Comparison of ENCODE assay signal across 14 mouse cellular contexts in genomic region chr11:36371814-36372213, GRCm38 (mm10).
"Had no signal": no experiment of that assay in that cellular context is flagged by ENCODE, and none has a peak within 500 bp of the region (broad histone marks: within the 10 kb centered on the region; RNA-seq: fewer than 3 reads in every experiment).

No protein-coding gene starts in this region.

- H3K27ac ChIP-seq: kidney, postnatal 0 days; left cerebral cortex, adult 2 months; limb, embryonic 10.5 days; liver, embryonic 15.5 days; midbrain, embryonic 13.5 days; stomach, postnatal 0 days had no signal

- H3K4me2 ChIP-seq: liver, embryonic 11.5 days; liver, embryonic 15.5 days; midbrain, embryonic 13.5 days had no signal

- H3K9ac ChIP-seq: liver, embryonic 15.5 days; midbrain, embryonic 13.5 days had no signal

- ATAC-seq: lung, postnatal 0 days; midbrain, embryonic 13.5 days had no signal

- H3K4me3 ChIP-seq: left cerebral cortex, adult 2 months; limb, embryonic 10.5 days; liver, embryonic 15.5 days; midbrain, embryonic 13.5 days had no signal

- H3K27me3 ChIP-seq: liver, embryonic 15.5 days; midbrain, embryonic 13.5 days had no signal

- H3K4me1 ChIP-seq: limb, embryonic 10.5 days; liver, embryonic 15.5 days had no signal

- DNase-seq: kidney, adult 9 months; kidney, postnatal 4 days; lung, adult 2 months; lung, postnatal 36 days; thymus, adult 18-20 months; thymus, postnatal 14 days had no signal

- H3K9me3 ChIP-seq: limb, embryonic 10.5 days; liver, embryonic 15.5 days; midbrain, embryonic 13.5 days had no signal

- H3K36me3 ChIP-seq: limb, embryonic 10.5 days; liver, embryonic 15.5 days had no signal
